Mouse (Mus musculus) lung, embryonic 15.5 days (tissue): ENCODE measurements around the gene Chat. TPM values are rescaled to one million over a fixed set of nuclear protein-coding genes. Genes with fewer than 3 reads are reported as not detected.
"Not testable (repeated sequence)": the region's sequence is repeated elsewhere in the genome, so short reads cannot be mapped to it uniquely, and the experiment has no call there.

ENCODE experiments used
- ATAC-seq: fragments of 200-750 bp; cut with Nextera tagmentation; 2 replicates; pipeline ENCODE4 v1.8.0; 2017; ENCODE audit warnings: moderate number of reproducible peaks, borderline replicate concordance; ENCODE audit not compliant: low FRiP score, low TSS enrichment; ENCODE audit errors: extremely low read depth
- H3K27ac ChIP-seq: fragments of 300-500 bp; sonication (generic); 2 replicates; pipeline ENCODE4 v1.5.1; 2015; ENCODE audit warnings: moderate library complexity, mild to moderate bottlenecking, inconsistent platforms
- H3K27me3 ChIP-seq: fragments of 300-500 bp; sonication (generic); 2 replicates; pipeline ENCODE4 v1.6.1; 2015; ENCODE audit warnings: inconsistent platforms
- H3K36me3 ChIP-seq: fragments of 300-500 bp; sonication (generic); 2 replicates; pipeline ENCODE4 v1.6.1; 2015; ENCODE audit warnings: inconsistent platforms
- H3K4me1 ChIP-seq: fragments of 300-500 bp; sonication (generic); 2 replicates; pipeline ENCODE4 v1.6.1; 2015; ENCODE audit warnings: inconsistent platforms
- H3K4me2 ChIP-seq: fragments of 300-500 bp; sonication (generic); 2 replicates; pipeline ENCODE4 v1.6.1; 2015; ENCODE audit warnings: inconsistent platforms, mild to moderate bottlenecking, moderate library complexity
- H3K4me3 ChIP-seq: fragments of 300-500 bp; sonication (generic); 2 replicates; pipeline ENCODE4 v1.5.1; 2015; ENCODE audit warnings: mild to moderate bottlenecking, inconsistent platforms
- H3K9ac ChIP-seq: fragments of 300-500 bp; sonication (generic); 2 replicates; pipeline ENCODE4 v1.6.1; 2015; ENCODE audit warnings: inconsistent platforms
- H3K9me3 ChIP-seq: fragments of 300-500 bp; sonication (generic); 2 replicates; pipeline ENCODE4 v1.6.1; 2016; ENCODE audit warnings: inconsistent platforms
- WGBS: fragments of 180-500 bp; shearing (Covaris S2); methylation state at CpG from one replicate; pipeline ENCODE4 v1.1.7; 2015; 5-methylcytosine and 5-hydroxymethylcytosine counted together
- polyA plus RNA-seq: library from polyadenylated mRNA; unstranded; fragments of >200 nt; fragmentation: Nextera tagmentation; extraction: Ambion mirVana; gene quantifications from 2 replicates; pipeline ENCODE4 v1.2.1, GENCODE M21; 2015

The Chat gene
- polyA plus RNA-seq, 1 experiment from 2014 or later = 0.11 TPM

DNA sequence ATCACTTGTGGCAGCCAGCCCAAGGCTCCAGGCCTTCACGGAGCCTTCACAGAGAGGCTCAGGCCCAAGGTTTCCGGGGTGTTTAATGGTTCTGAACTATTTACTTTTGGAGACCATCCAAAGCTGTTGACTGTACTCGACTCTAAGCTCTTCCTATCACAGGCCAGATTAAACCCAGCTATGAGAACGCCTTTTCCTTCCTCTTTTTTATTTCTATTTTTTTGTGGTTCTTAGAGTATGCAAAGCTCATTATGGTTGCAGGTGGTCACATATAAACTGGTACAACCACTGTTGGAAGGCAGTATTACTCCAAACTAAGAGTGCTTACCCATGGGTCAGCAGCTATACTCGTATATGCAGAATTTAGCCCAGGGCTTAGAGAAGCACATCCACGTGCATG lies 18.8 kb downstream of the Chat start:
- no peaks in the 10 kb centered on the region for H3K36me3 ChIP-seq
- no peak overlapping the region for H3K4me3 ChIP-seq
- no peaks in the 10 kb centered on the region for H3K27me3 ChIP-seq
- WGBS = 63% methylated on average over 6 of the region's 6 CpGs
- ATAC-seq = no peak
- no peak overlapping the region for H3K9ac ChIP-seq
- no peak overlapping the region for H3K27ac ChIP-seq
- H3K9me3 ChIP-seq = no peaks in the 10 kb centered on the region
- no peaks in the 10 kb centered on the region for H3K4me1 ChIP-seq
- no peak overlapping the region for H3K4me2 ChIP-seq

GRCm38 (mm10) chr14:32443446-32443845 lies 22.3 kb downstream of the Chat start:
- WGBS = 34% methylated on average over 8 of the region's 8 CpGs
- H3K27me3 ChIP-seq = no peaks in the 10 kb centered on the region
- no peak overlapping the region for H3K9ac ChIP-seq
- H3K36me3 ChIP-seq = no peaks in the 10 kb centered on the region
- H3K4me2 ChIP-seq = no peak overlapping the region
- no peaks in the 10 kb centered on the region for H3K4me1 ChIP-seq
- H3K4me3 ChIP-seq = no peak overlapping the region
- H3K9me3 ChIP-seq = no peaks in the 10 kb centered on the region
- H3K27ac ChIP-seq = no peak overlapping the region
- ATAC-seq = no peak

- no peaks in the 10 kb centered on the region for H3K27me3 ChIP-seq
- ATAC-seq = no peak
- no peaks in the 10 kb centered on the region for H3K9me3 ChIP-seq
- no peaks in the 10 kb centered on the region for H3K4me1 ChIP-seq
- no peak overlapping the region for H3K27ac ChIP-seq
- H3K9ac ChIP-seq = no peak overlapping the region
- WGBS = 14% methylated on average over 3 of the region's 3 CpGs
- no peaks in the 10 kb centered on the region for H3K36me3 ChIP-seq
- no peak overlapping the region for H3K4me2 ChIP-seq
- H3K4me3 ChIP-seq = no peak overlapping the region
These were observed 26.0 kb downstream of the Chat start for GRCm38 (mm10) chr14:32439744-32440143.

- Histone ChIP-seq H3K9ac (no peak overlapping the region), H3K27ac (no peak overlapping the region), H3K4me2 (no peak overlapping the region), H3K9me3 (no peaks in the 10 kb centered on the region), H3K27me3 (no peaks in the 10 kb centered on the region), H3K36me3 (no peaks in the 10 kb centered on the region), H3K4me1 (no peaks in the 10 kb centered on the region), H3K4me3 (no peak overlapping the region)
- 39% methylated on average over 5 of the region's 5 CpGs for WGBS
- no peak for ATAC-seq
These were observed 26.5 kb downstream of the Chat start for GRCm38 (mm10) chr14:32439316-32439715.

GRCm38 (mm10) chr14:32437352-32437793 lies 28.4 kb downstream of the Chat start:
- Histone ChIP-seq H3K9ac (no peak overlapping the region), H3K4me3 (no peak overlapping the region), H3K4me1 (no peaks in the 10 kb centered on the region), H3K4me2 (no peak overlapping the region), H3K27ac (no peak overlapping the region), H3K36me3 (no peaks in the 10 kb centered on the region), H3K9me3 (no peaks in the 10 kb centered on the region), H3K27me3 (no peaks in the 10 kb centered on the region)
- 17% methylated on average over 5 of the region's 5 CpGs for WGBS
- ATAC-seq = no peak

- no peak overlapping the region for H3K4me3 ChIP-seq
- H3K4me1 ChIP-seq = no peaks in the 10 kb centered on the region
- no peaks in the 10 kb centered on the region for H3K9me3 ChIP-seq
- ATAC-seq = no peak
- no peak overlapping the region for H3K4me2 ChIP-seq
- H3K36me3 ChIP-seq = no peaks in the 10 kb centered on the region
- H3K9ac ChIP-seq = no peak overlapping the region
- H3K27me3 ChIP-seq = no peaks in the 10 kb centered on the region
- WGBS = 29% methylated on average over 8 of the region's 8 CpGs
- no peak overlapping the region for H3K27ac ChIP-seq
These were observed 36.7 kb downstream of the Chat start for GRCm38 (mm10) chr14:32429030-32429602.

DNA sequence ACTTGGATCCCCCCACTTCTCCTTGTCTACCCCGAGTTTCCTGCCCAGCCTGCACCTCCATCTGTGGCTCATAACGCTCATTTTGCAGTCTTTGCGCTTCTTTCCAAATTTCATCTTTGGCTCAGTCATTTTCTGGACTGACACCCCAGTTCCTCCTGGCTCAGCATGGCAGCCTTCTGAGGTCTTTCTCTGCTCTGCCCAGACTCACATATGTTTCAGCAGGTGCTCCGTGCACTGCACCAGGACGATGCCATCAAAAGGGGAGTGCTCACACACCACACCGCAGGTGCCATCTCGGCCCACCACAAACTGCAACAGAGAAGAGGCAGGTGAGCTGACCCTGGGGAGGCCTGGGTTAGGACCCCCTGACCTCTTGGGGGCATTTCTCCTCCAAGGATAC lies 41.8 kb downstream of the Chat start:
- no peak overlapping the region for H3K27ac ChIP-seq
- no peaks in the 10 kb centered on the region for H3K4me1 ChIP-seq
- ATAC-seq = no peak
- H3K27me3 ChIP-seq = no peaks in the 10 kb centered on the region
- no peaks in the 10 kb centered on the region for H3K9me3 ChIP-seq
- H3K4me2 ChIP-seq = no peak overlapping the region
- H3K9ac ChIP-seq = no peak overlapping the region
- no peak overlapping the region for H3K4me3 ChIP-seq
- WGBS = 86% methylated on average over 7 of the region's 7 CpGs
- H3K36me3 ChIP-seq = no peaks in the 10 kb centered on the region

- 75% methylated on average over 11 of the region's 11 CpGs for WGBS
- Histone ChIP-seq H3K36me3 (no peaks in the 10 kb centered on the region), H3K27ac (no peak overlapping the region), H3K4me1 (no peaks in the 10 kb centered on the region), H3K4me3 (no peak overlapping the region), H3K4me2 (no peak overlapping the region), H3K27me3 (no peaks in the 10 kb centered on the region), H3K9ac (no peak overlapping the region), H3K9me3 (no peaks in the 10 kb centered on the region)
- no peak for ATAC-seq
These were observed 47.0 kb downstream of the Chat start for GRCm38 (mm10) chr14:32418747-32419146.

- H3K27ac ChIP-seq = no peak overlapping the region
- no peak for ATAC-seq
- no peaks in the 10 kb centered on the region for H3K4me1 ChIP-seq
- no peaks in the 10 kb centered on the region for H3K27me3 ChIP-seq
- H3K36me3 ChIP-seq = no peaks in the 10 kb centered on the region
- no peak overlapping the region for H3K9ac ChIP-seq
- H3K4me3 ChIP-seq = no peak overlapping the region
- WGBS = 72% methylated on average over 5 of the region's 5 CpGs
- no peak overlapping the region for H3K4me2 ChIP-seq
- H3K9me3 ChIP-seq = no peaks in the 10 kb centered on the region
These were observed 53.7 kb downstream of the Chat start for GRCm38 (mm10) chr14:32412075-32412474.

- H3K9me3 ChIP-seq = no peaks in the 10 kb centered on the region
- H3K27me3 ChIP-seq = no peaks in the 10 kb centered on the region
- no peak overlapping the region for H3K4me2 ChIP-seq
- H3K36me3 ChIP-seq = no peaks in the 10 kb centered on the region
- no peak overlapping the region for H3K4me3 ChIP-seq
- H3K27ac ChIP-seq = no peak overlapping the region
- no peak for ATAC-seq
- 91% methylated on average over 5 of the region's 5 CpGs for WGBS
- no peaks in the 10 kb centered on the region for H3K4me1 ChIP-seq
- no peak overlapping the region for H3K9ac ChIP-seq
These were observed 55.7 kb downstream of the Chat start for GRCm38 (mm10) chr14:32410084-32410483.

DNA sequence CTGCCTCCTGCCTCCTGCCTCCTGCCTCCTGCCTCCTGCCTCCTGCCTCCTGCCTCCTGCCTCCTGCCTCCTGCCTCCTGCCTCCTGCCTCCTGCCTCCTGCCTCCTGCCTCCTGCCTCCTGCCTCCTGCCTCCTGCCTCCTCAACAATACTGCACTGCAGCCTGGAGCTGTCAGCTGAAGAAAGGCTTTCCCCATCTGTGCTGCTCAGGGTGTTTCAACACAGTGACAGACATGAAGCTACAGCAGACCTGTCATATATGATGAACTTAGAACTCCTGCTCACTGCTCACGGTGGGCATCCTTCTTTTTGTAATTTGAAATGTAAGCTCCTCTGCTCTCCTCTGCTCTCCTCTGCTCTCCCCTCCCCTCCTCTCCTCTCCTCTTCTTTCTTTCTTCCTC lies 60.4 kb downstream of the Chat start:
- not testable (repeated sequence) for H3K27me3 ChIP-seq, H3K9me3 ChIP-seq, H3K9ac ChIP-seq, ATAC-seq, H3K4me3 ChIP-seq, H3K27ac ChIP-seq, H3K4me1 ChIP-seq, H3K36me3 ChIP-seq, H3K4me2 ChIP-seq
- WGBS = 27% methylated on average over 1 of the region's 1 CpGs

- Histone ChIP-seq H3K27me3 (no peaks in the 10 kb centered on the region), H3K36me3 (no peaks in the 10 kb centered on the region), H3K4me3 (no peak within 1 kb of the TSS), H3K27ac (no peak within 1 kb of the TSS), H3K4me1 (no peaks in the 10 kb centered on the region), H3K9ac (no peak within 1 kb of the TSS), H3K4me2 (0 out of 2 replicates have a peak within 1 kb of the TSS, but pooled peaks have one; percentile 11), H3K9me3 (no peaks in the 10 kb centered on the region)
- WGBS = 3% methylated on average over 13 of the region's 13 CpGs
- ATAC-seq = peak; percentile 78
These were observed 77.6 kb downstream of the Chat start, which contains the start of gene 1700024G13Rik for GRCm38 (mm10) chr14:32388196-32388595. TSS of gene 1700024G13Rik (minus strand) at chr14:32388391.

GRCm38 (mm10) chr14:32381619-32382018 lies 84.2 kb downstream of the Chat start:
- no peak overlapping the region for H3K27ac ChIP-seq
- H3K4me1 ChIP-seq = no peaks in the 10 kb centered on the region
- H3K36me3 ChIP-seq = no peaks in the 10 kb centered on the region
- H3K9me3 ChIP-seq = no peaks in the 10 kb centered on the region
- WGBS = 31% methylated on average over 15 of the region's 15 CpGs
- no peak overlapping the region for H3K4me2 ChIP-seq
- no peak for ATAC-seq
- H3K4me3 ChIP-seq = no peak overlapping the region
- no peak overlapping the region for H3K9ac ChIP-seq
- H3K27me3 ChIP-seq = peaks cover 28% of the 10 kb centered on the region
